Mouse (Mus musculus) cerebellum, adult 18-20 months (tissue): ENCODE measurements at regions not wholly inside any gene's neighbourhood (a gene's known extent, or its start where the extent isn't known, plus 50 kb on each side); places are given as distances from the start of the nearest gene placed in this dataset.

ENCODE experiments used
- DNase-seq, 2 experiments: peaks; one replicate each; pipeline ENCODE4 v3.0.0; 2021

DNA sequence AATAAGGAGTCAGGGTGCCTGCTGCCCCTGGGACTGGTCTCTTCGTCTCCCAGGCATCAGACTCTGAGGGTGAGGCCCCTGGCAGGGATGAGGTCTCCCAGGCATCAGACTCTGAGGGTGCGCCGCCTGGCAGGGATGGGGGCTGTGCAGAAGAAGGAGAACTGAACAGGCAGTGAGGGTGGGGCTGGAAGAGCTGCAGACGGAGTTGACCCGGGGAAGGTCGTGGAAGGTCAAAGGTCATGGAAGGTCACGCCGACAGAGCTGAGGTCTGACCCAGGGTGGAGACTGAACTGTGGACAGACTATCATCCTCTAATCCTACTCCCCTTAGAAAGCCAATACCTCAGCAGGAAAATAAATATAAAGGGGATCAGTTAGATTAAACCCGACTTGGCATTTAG lies 50.6 kb upstream of the Grik3 start:
- no peak for DNase-seq

DNA sequence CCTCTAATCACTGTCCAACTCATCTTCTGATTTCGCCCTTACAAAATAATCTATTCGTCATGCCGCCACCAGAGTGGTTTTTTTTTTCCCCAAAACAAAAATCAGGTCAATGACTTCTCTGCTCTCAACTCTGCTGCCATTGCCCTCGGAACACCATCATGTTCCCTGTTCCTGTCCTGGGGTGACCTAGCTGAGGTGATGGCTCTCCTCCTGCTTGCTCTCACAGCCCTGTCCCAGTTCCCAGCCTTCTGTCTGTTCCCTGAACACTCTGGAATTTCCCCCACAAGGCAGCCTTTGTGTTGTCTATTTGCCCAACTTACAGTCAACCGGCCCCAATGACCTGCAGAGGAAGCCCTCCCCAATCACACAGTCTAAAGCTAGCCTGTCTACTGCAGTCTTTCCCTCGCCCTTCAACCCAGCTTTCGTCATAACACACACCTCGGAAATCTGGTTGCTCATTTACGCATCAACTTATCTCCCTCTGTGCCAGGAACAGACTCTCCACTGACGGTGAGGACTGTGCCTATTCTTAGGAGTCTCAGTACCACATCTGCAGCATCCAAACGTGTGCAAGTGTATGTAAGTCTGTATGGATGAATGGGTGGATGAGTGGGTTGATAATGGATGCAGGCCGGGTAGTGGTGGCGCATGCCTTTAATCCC lies 53.2 kb upstream of the Grik3 start:
- DNase-seq = peak; percentile 8 to 32

DNA sequence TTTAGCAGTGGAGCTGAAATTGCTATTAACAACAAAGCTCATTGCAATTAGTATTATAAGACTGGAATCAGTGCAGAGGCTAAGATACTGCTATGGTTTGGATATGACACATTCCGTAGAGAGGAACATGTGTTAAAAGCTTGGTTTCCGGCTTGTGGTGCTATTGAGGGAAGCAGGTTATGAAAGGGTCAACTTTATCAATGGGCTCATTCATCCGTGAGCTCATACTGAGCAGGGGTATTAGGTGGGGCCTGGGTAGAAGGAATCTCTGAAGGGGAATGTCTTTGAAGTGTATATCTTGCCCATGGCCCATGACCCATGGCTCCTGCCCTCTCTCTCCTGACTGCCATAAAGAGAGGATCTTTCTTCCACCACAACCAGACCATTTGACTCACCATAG lies 57.0 kb upstream of the Grik3 start:
- no peak for DNase-seq

DNA sequence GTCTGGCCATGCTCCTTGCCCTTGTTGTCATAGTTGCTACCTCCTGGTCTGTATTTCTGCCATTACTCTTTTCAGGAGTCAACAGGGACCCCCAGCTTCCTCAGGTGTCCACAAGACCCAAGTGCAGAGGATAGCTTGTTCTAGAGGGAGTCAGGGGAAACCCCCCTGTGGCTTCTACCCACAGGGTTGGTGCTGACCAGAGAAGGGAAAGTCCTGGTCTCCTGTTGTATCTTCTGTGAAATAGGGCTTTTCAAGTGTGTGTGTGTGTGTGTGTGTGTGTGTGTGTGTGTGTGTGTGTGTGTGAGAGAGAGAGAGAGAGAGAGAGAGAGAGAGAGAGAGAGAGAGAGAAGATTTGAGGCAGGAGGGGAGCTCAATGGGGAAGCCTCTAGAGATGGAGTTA lies 58.9 kb upstream of the Grik3 start:
- no peak for DNase-seq

DNA sequence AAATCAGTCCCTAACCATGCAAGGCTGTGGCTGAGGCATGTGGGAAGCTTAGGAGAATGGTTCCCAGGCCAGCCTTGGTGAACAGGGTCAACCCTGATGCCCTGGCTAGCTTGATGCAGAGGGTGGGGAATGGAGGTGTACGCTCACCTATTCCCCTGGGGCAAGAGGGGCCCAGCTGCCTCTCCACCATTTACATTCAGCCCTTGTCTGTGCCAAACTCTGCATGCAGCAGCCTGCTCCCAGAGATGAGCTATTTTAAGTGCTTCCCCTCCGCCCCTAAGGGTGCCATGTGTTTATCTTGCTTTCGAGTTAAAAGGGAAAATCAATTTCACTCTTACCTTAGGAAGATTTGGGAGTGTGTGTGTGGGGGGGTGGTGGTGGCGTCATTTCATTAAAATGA lies 59.7 kb upstream of the Grik3 start:
- DNase-seq = no peak

DNA sequence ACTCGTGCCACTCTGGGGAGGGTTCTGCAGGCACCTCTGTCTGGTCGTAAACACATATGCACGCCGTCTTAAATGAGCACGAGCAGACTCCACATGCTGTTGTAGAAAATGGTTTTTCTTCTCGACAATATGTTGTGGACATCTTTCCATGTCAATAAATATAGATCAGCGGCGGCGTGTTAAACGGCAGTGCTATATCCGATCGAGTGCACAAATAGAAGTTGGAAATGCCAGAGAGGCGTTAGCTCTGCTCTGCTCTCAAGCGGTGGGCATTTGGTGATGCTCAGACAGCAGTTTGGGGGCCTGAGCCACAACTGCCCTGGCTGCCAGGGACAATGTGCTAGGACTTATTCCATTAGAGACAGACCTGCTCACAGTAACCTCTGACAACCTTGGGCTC lies 61.8 kb upstream of the Grik3 start:
- DNase-seq = no peak

DNA sequence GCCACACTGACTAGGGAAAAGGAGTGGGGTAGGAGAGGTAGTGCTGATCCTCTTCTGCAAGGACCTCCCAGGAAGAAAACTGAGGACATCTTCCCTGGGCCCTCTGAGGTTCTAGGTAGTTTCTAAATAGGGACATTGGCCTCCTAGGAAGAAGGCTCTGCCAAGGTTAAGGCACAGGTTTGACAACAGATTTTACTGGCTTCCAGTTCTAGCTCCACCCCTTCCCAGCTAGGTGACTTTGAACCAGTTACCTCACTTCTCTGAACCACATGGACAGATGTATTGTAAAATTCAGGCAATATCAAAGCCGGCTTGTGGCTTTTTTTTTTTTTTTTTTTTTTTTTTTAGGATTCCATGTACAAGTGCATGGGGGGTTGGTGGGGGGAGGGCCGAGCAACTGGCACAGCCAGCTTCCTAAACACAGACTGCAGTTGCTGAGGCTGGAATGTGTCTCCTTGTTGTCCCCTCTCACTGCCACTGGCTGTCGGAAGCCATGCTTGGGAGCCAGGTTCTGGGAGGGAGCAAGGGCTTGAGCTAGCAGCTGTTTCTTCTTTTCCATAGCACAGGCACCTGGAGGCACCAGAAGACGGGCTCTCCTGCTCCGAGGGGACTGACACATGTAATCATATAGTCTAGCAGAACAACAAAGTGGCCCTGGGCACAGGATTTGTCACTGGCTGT lies 69.8 kb upstream of the Grik3 start:
- peak; percentile 7 to 10 for DNase-seq

DNA sequence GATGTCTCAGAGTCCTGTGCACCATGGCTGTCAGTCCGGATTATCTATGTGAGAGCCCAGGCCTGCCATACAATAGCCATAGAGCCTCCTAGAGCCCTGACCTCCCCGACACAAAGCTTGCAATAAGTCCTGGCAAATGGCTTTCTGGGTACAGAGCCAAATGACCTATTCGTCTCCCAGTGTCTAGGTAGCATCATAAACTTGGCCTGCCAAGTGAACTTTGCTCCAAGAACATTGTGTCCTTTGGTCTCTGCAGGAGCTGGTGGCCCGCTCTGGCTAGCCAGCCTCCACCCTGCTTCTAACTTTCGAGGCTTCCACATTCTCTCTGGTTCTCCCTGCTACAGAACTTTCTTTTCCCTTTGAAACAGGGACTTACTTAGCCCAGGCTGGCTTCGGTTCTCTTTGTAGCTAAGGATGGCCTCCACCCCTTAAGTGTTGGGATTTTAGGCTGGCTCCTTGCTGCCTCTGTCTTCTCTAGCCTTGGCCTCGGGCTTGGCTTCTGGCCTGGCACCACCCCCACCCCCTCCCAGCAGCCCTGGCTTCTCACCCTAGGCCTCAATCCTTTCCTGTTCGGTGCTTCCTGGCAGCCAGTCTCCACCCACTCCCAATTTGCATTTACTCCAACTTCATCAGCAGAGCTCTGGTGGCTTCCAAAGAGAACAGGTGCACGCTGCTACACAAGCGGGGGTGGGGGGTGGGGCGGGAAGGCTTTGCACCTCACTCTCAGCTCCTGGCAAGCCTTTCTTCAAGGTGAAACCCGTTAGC lies 70.8 kb upstream of the Grik3 start:
- DNase-seq = peak in 1 of 2 experiments; percentile 5

DNA sequence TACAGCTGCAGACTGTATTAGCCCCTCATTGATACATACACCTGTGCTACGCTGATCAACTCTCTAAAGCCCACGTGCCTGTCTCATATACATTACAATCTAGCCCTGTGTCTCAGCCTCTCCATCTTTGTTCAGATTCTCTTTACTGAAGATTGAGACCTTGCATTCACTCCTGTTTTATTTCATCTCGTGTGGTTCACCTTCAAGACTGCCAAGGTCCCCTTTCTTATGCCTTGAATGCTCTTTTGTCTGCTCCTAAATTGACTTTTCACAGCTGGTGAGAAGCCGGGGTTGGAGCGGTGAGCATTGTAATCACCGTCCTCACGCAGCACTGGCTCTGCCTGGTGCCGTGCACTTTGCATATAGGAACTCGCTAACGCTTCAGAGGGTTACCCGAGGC lies 75.2 kb upstream of the Grik3 start:
- DNase-seq = no peak

DNA sequence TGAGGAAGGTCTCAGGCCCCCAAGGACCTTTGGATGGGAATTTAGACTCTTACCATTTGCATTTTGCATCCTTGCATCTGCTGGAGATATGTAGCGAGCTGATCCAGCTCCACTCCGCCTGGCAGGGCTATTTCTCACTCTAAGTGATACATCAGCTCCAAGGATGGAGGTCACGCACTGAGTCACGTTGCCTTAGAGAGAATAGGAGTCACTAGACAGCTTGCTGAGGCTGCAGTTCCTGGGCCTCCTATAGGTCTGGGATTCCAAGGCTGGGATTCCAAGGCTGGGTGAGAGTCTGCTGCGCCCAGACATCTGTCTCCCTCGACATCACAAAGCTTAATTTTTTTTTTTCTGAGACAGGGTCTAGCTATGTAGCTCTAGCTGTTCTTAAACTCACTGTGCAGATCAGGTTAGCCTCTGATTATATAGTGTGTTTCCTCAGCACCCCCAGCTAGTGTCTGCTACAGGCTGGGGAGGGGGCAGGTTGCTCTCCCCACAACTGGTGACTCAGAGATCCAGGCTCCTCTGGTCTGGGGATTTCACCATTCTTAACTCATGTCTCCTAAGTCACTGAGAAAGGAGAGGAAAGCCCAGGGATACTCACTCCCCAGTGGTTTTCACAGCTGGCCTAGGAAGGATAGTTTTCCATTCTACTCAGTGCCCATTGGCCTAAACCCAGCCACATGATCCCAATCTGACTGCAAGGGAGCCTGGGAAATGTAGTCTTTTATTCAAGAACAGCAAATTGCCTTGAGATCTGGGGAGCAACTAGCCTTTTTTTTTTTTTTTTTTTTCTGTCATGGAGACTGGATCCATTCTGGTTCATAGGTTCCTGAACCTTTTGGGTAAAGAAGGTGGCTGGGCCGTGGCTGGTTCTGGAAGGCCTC lies 76.4 kb upstream of the Grik3 start:
- no peak for DNase-seq

DNA sequence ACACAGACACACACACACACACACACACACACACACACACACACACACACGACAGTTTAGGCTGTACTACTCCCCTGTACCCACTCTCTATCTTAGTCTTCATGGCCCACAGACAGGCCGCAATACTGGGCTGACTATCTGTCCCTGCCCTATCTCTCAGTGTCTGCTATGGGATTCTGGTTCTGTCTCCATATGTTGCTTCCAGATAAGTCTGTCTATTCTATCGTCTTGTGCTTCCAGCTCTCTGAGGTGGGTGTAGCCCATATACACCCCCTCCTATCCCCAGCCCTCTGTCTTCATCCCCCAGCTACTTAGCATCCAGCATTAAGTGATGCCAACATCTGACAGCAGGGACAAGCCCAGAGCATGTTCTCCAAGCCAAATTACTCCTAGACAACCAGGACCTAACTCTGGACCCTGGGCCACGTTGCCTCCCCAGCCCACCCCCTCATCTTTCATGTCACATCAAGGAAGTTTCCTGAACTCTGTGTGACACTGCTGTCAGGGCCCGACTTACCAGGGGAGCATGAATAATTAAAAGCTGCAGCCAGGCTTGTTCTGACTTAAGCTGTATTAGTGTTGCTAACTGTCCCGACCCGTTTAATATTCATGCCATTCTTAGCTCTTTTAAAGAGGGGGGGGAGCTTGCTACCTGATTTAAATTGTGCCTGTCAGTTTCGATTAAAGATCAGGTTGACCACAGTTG lies 79.6 kb upstream of the Grik3 start:
- DNase-seq = no peak

DNA sequence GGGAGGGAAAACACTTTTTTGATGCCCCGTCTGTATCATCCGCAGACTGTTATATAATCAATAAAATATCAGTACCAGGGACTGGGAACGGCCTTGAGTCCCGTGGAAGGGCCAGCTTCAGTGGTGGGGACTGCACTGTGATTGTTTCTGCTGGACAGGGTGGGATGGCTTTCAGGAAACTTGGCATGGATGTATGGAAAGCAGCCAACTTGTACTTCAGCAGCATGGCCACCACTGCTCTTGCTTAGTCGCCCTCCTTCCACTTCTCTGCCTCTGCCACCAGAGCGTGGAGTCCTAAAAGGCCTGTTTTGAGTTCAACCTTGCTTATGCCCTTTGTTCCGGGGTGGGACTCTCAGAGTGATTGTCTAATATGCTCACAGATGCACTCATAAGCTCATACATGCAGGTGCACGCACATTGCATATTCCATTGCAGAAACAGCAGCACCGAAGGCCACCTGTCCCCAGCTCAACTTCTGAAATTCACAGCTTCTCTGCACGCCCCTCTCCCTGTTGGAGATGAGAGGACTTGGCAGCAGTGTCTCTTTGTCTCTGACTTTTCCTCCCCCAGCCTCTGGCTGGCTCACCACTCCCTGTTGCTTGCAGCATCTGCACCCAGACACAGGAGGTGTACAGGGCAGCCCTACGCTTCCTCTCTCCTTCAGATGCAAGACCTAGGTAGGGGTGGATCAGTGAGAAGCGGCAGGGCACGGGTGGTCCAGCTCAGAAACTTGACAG lies 91.0 kb upstream of the Grik3 start:
- DNase-seq = no peak

DNA sequence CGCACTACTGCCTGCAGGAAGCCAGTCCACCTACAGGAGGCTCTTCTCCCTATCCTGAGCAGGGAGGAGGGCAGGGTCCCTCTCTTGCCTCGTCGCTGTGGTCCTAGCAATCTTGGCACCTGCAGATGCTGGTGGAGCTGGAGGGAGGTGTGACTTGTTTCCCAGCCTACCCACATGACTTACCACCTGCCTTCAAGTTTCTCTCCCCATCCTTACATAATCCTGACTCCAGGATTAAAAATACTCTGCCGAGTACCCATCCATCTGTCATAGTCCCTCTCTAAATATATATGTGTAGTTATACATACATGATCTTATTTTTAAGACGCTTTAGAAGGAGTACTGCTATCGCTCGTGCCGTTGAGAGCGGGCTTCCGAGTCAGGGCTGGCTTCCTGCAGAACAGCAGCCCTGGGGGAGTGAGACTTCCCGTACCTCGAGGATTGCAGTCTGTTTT lies 93.5 kb upstream of the Grik3 start:
- DNase-seq = no peak

DNA sequence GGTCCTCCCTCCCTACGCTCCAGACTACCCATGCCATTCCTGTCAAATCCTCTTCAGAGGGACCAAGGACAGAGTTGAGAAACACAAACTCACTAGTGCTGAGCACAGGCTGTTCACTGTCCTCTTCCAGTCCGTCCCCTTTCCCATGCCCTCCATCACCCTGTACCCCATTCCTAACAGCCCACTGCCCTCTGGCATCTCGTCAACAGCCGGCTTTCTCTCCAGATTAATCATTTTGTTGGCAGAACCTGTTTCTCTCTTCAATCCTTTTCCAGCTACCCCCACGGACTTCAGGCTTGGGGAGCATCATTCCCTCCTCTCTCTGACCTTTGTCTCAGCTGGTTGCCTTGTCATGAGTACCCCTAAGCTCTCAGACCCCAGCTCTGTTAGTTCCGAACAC lies 99.2 kb upstream of the Grik3 start:
- DNase-seq = no peak

DNA sequence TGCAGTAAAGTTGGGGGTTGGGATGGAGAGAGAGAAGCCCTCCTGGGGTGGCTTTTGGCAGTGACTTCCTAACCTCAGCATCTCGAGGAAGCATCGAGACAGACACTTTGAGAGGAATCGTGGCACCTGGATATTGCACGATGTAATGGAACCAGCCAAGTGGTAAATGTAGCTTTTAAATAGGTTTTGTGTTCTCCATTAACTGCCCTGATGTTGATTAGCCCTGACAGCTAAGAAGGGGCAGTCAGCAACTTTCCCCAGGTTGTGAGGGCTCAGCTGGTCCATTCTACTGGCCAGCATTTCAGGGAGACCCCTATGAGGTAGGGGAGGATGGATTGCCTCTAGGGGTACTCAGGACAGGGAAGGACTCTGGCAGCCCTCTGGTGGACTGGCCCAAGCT lies 104.7 kb upstream of the Grik3 start:
- no peak for DNase-seq

DNA sequence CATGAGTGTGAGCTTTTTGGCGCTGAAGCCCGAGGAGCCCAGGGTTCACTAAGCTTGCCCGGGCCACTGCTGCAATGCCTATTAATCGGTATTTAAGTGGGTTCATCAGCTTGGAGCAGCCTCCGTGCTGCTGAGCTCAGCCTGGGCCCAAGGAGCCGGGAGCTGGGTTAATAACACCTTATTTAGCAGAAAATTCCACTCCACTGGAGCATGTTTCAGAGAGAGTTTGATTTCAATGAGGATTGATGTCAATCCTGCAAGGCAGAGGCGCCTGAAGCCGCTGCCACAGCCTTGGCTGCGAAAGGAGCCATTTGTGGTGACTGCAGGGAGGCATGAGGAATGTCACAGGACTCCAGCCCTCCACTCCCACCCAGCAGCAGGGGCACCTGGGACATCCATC lies 126.5 kb upstream of the Grik3 start:
- DNase-seq = no peak

DNA sequence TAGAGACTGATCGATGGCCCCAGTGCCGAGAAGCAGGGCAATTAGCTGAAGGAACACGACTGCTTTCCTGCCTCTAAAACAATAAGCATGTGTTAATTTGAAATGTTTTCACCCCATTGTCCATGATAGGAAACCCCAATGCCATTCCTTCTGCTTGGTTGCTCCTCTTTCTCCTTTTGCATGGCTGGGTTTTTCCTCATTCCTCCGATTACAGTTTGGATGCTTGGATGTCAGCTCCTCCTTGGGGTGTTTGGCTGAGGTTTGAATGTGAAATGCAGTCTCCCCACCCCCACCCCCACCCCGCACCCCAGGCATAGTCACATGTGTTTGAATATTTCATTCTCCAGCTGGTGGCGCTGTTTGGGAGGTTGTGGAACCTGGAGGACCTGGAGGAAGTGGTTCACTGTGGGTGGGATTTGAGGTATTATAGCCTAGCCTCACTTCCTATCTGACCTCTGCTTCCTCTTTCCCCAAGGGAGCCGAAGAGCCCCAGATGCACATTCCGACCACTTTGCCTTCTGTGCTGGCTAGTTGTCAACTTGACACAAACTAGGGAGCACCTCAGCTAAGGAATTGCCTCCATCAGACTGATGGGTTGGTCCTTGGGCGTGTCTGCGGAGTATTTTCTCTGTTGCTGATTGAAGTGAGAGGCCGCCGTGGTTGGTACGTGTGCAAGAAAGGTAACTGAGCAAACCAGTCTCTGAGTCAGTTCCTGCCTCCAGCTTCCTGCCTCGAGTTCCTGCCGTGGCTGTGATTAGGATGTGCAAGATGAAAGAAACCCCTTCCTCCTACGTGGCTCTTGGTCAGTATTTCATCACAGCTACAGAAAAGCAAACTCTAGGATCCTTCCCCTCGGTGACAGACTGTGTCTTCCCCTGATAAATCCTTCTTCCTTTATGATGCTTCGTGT lies 128.6 kb upstream of the Grik3 start:
- no peak for DNase-seq

DNA sequence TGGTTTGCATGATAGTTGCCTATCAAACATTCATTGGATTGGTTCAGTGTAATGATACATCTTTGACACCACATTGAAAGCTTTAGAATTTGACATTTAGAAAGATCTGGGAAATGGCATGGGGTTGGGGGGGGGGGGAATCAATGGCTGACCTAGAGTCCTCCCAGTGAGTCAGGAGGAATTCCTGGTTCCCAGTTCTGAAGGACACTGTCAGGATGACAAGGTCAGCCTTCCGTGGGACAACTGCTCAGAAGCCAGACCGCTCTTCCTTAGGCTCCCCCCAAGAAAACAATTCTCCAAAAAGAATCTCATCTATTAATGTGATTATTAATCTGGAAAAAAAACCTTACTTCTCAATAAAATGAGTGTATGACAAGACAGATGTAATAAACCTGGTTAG lies 132.1 kb upstream of the Grik3 start:
- DNase-seq = no peak

DNA sequence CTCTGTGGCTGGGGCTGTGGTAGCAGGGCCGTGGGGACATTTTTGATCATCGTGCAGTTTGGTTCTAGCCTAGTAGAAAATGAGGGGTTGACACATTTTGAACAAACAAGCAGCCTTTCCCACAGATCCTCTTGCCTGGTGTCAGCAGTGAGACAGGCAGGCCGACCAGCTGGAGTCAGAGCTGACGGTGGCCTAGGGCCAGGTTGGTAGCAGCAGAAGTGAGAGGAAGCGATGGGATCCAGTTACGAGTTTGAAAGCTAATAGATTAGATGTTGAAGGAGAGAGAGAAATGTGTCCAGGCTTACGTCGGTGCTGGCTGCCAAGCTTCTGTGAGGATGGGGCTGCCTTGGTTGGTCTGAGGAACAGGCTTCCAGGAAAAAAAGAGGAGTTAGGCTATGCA lies 134.1 kb upstream of the Grik3 start:
- DNase-seq = peak; percentile 12 to 20

DNA sequence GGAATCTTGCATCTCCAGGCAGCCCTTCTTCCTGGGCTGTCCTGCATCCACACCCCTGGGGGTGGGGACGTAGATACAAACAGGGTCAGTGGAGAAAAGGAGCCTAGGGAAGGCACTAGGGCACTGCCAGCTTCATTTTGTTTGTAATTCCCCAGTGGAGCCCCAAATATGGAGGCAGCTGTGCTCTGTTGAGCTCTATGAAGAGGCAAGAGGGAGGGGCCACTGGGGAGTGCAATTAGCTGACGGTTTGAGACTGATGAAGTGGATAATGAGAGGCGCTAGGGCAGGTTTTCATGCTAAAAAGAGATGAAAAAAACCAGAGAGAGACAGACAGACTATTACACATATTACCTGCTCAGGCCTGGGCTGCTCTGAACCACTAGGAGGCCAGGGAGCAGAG lies 135.8 kb upstream of the Grik3 start:
- DNase-seq = no peak

DNA sequence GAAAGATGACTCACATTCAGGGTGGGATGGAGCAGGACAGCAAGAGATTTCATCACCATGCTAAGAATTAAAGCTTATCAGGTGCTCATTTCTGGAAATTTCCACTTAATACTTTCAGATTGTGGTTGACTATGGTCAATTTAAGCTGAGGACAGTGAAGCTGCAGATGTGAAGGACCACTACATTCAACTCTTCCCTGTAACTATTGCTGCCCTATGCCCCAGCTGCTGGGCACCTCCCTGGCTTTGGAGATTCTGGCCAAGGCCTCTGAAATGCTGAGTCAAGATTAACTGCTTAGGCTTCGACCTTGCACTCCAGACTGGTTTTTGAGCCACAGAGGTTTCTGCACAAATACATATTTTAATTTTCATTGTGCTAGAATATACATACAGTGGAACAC lies 140.4 kb upstream of the Grik3 start:
- DNase-seq = no peak
